Mouse (Mus musculus): ENCODE data around the gene D7Ertd443e. TPM values are rescaled to one million over a fixed set of nuclear protein-coding genes. Genes with fewer than 3 reads are reported as not detected.

The D7Ertd443e gene
- total and polyA plus RNA-seq, 2 experiments from 2014 or later: 0.35 to 0.38 TPM

- H3K27ac ChIP-seq (ENCODE audit: low read depth, low read length): peak overlapping the region; percentile 26; the same call in 1 of the 2 replicates
- peak overlapping the region; percentile 70 for H3K4me3 ChIP-seq (ENCODE audit: low read depth, low read length)
- H3K4me1 ChIP-seq (ENCODE audit: insufficient read depth, low read length): peaks cover 7% of the 10 kb centered on the region
- ATAC-seq (ENCODE audit: low FRiP score) (peak; percentile 62), DNase-seq (ENCODE audit: low spot score) (peak; percentile 72)
- peaks cover 5% of the 10 kb centered on the region; the same call in 1 of the 2 replicates for H3K27me3 ChIP-seq (ENCODE audit: insufficient read depth, low read length)
- no peaks in the 10 kb centered on the region for H3K36me3 ChIP-seq (ENCODE audit: insufficient read depth, low read length)
- H3K9ac ChIP-seq (replicated peaks; ENCODE audit: low read length, poor library complexity, severe bottlenecking): peak overlapping the region; percentile 55
- no peak for TF ChIP-seq CTCF (IDR thresholded peaks at IDR 0.05)
- under 1% methylated on average over 71 of the region's 90 CpGs for WGBS
- H3K4me2 ChIP-seq (ENCODE audit: low read depth, low read length, poor library complexity, severe bottlenecking): peak overlapping the region; percentile 99
- no peaks in the 10 kb centered on the region for H3K9me3 ChIP-seq (ENCODE audit: low read length)
These were observed 160.5 kb downstream of the D7Ertd443e start for GRCm38 (mm10) chr7:134224741-134225612.

GRCm38 (mm10) chr7:134224421-134224740 is 161.1 kb downstream of the D7Ertd443e start:
- H3K36me3 ChIP-seq (ENCODE audit: insufficient read depth, low read length): no peaks in the 10 kb centered on the region
- peak overlapping the region; percentile 70 for H3K4me3 ChIP-seq (ENCODE audit: low read depth, low read length)
- H3K4me2 ChIP-seq (ENCODE audit: low read depth, low read length, poor library complexity, severe bottlenecking): peak overlapping the region; percentile 99
- H3K9me3 ChIP-seq (ENCODE audit: low read length): no peaks in the 10 kb centered on the region
- no peak for TF ChIP-seq CTCF (IDR thresholded peaks at IDR 0.05)
- H3K27ac ChIP-seq (ENCODE audit: low read depth, low read length): no peak overlapping the region
- H3K27me3 ChIP-seq (ENCODE audit: insufficient read depth, low read length): peaks cover 5% of the 10 kb centered on the region; the same call in 1 of the 2 replicates
- peak overlapping the region; percentile 55 for H3K9ac ChIP-seq (replicated peaks; ENCODE audit: low read length, poor library complexity, severe bottlenecking)
- ATAC-seq (ENCODE audit: low FRiP score) (peak; percentile 13; the same call in 1 of the 2 replicates), DNase-seq (ENCODE audit: low spot score) (no peak)
- H3K4me1 ChIP-seq (ENCODE audit: insufficient read depth, low read length): peaks cover 7% of the 10 kb centered on the region
- 0% methylated on average over 14 of the region's 14 CpGs for WGBS

GRCm38 (mm10) chr7:134223444-134224161 is 161.9 kb downstream of the D7Ertd443e start:
- no peaks in the 10 kb centered on the region for H3K9me3 ChIP-seq (ENCODE audit: low read length)
- H3K27me3 ChIP-seq (ENCODE audit: insufficient read depth, low read length): peaks cover 5% of the 10 kb centered on the region; the same call in 1 of the 2 replicates
- 29% methylated on average over 16 of the region's 16 CpGs for WGBS
- H3K4me1 ChIP-seq (ENCODE audit: insufficient read depth, low read length): peaks cover 7% of the 10 kb centered on the region
- H3K4me2 ChIP-seq (ENCODE audit: low read depth, low read length, poor library complexity, severe bottlenecking): peak overlapping the region; percentile 99
- DNase-seq (ENCODE audit: low spot score): peak; percentile 88
- no peak overlapping the region for H3K9ac ChIP-seq (replicated peaks; ENCODE audit: low read length, poor library complexity, severe bottlenecking)
- peak overlapping the region; percentile 70 for H3K4me3 ChIP-seq (ENCODE audit: low read depth, low read length)
- no peaks in the 10 kb centered on the region for H3K36me3 ChIP-seq (ENCODE audit: insufficient read depth, low read length)
- no peak for ATAC-seq (ENCODE audit: low FRiP score)
- H3K27ac ChIP-seq (ENCODE audit: low read depth, low read length): no peak overlapping the region
- TF ChIP-seq CTCF (IDR thresholded peaks at IDR 0.05): peak; percentile 90

Other genes with a start within 250 kb of the D7Ertd443e start
- gene Adam12, start 153.5 kb downstream of the D7Ertd443e start, total RNA-seq (2014; rRNA removed): 12.8 and 18.5 TPM in 2 replicates
- 2.0 and 3.5 TPM in 2 replicates for gene Adam12, start 153.5 kb downstream of the D7Ertd443e start, polyA plus RNA-seq (2015; fragmentation: Nextera tagmentation; extraction: Ambion mirVana)